Mouse (Mus musculus) ES-E14 (cell line): ENCODE measurements around the gene Dtnb.

Source experiments
- CHD2 ChIP-seq: IDR thresholded peaks from 2 replicates; pipeline ENCODE4 v1.6.1; 2014; ENCODE audit warnings: mild to moderate bottlenecking, low read depth, low read length, inconsistent platforms
- HCFC1 ChIP-seq: IDR thresholded peaks from 2 replicates; pipeline ENCODE4 v1.6.1; 2012; ENCODE audit warnings: low read length, inconsistent platforms, borderline replicate concordance; ENCODE audit not compliant: insufficient read depth
- MAFK ChIP-seq: IDR thresholded peaks from 2 replicates; pipeline ENCODE4 v1.6.1; 2014; ENCODE audit warnings: mild to moderate bottlenecking, low read depth, low read length, inconsistent platforms; ENCODE audit not compliant: insufficient read depth
- ZC3H11A ChIP-seq: IDR thresholded peaks from 2 replicates; pipeline ENCODE4 v1.6.1; 2012; ENCODE audit warnings: low read depth, mild to moderate bottlenecking, inconsistent platforms, low read length, borderline replicate concordance
- ZNF384 ChIP-seq: IDR thresholded peaks from 2 replicates; pipeline ENCODE4 v1.6.1; 2012; ENCODE audit warnings: low read depth, low read length, inconsistent platforms

DNA sequence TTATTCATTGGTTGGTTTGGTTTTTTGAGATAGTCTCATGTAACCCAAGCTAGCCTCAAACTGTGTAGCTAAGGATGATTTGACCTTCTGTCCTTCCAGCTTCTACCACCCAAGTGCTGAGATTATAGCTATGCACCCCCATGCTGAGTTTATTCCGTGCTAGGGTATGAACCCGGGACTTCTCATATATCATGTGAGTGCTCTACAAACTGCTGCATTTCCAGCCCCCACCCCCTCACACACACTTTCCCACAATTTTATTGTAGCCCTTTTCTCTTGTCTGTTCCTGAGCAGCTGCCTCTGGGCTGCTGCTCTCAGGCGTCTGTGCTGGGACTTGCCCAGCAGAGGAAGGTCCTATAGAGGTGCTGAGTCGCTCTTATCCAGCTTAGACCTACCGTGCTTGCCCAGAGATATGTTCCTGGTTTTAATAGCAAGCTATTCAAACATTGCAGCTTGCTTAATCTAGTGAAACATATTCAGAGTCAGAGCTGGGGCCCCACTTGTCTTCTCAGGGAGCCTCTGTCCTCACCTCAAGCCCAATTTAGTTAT lies 152.7 kb downstream of the Dtnb start:
- TF ChIP-seq HCFC1, result no peak
- no peak for TF ChIP-seq MAFK
- no peak for TF ChIP-seq ZNF384
- TF ChIP-seq ZC3H11A, result no peak
- no peak for TF ChIP-seq CHD2
